Mouse (Mus musculus) ovary, adult 2 months (tissue): ENCODE results near the gene Spata20. TPM values are rescaled to one million over a fixed set of nuclear protein-coding genes. Genes with fewer than 3 reads are reported as not detected.

ENCODE experiments used
- polyA plus RNA-seq: library from polyadenylated mRNA; depleted of rRNA; stranded (reverse); fragments of >200 nt; gene quantifications from 2 replicates; pipeline ENCODE4 v1.2.3, GENCODE M21; 2012; rRNA removed

The Spata20 gene
- polyA plus RNA-seq, result 0.06 and 1.0 TPM in 2 replicates

GRCm38 (mm10) chr11:94486001-94486400 lies at the start of gene Spata20:
Gene Spata20 (minus strand): TSS chr11:94486179.

GRCm38 (mm10) chr11:94521219-94521843 lies 35.4 kb upstream of the Spata20 start, which contains the start of gene Mycbpap:
Gene Mycbpap (minus strand): TSS chr11:94521742.

GRCm38 (mm10) chr11:94499661-94500152 lies 13.7 kb upstream of the Spata20 start, which contains the start of gene Epn3:
Gene Epn3 (minus strand): TSS chr11:94499974.

GRCm38 (mm10) chr11:94473707-94474543 lies 12.1 kb downstream of the Spata20 start, which contains the start of gene Cacna1g:
Gene Cacna1g (minus strand): TSS chr11:94474198.

Other genes with a start within 250 kb of the Spata20 start
- 4.3 and 5.1 TPM in 2 replicates for gene Wfikkn2, start 240.2 kb downstream of the Spata20 start, polyA plus RNA-seq
- not detected in 2 replicates for gene Gm21885, start 204.3 kb downstream of the Spata20 start, polyA plus RNA-seq
- gene Luc7l3, start 164.2 kb downstream of the Spata20 start, polyA plus RNA-seq, result 3.8 and 5.8 TPM in 2 replicates
- gene Ankrd40, start 158.2 kb downstream of the Spata20 start, polyA plus RNA-seq, result 119 and 133 TPM in 2 replicates
- 21.6 and 23.3 TPM in 2 replicates for gene Abcc3, start 93.2 kb downstream of the Spata20 start, polyA plus RNA-seq
- 30.4 and 39.4 TPM in 2 replicates for gene Cacna1g, start 12.0 kb downstream of the Spata20 start, polyA plus RNA-seq
- gene Epn3, start 13.8 kb upstream of the Spata20 start, polyA plus RNA-seq, result 18.8 and 20.7 TPM in 2 replicates
- 6.4 and 7.8 TPM in 2 replicates for gene Mycbpap, start 35.6 kb upstream of the Spata20 start, polyA plus RNA-seq
- gene Rsad1, start 63.1 kb upstream of the Spata20 start, polyA plus RNA-seq, result 31.0 and 34.1 TPM in 2 replicates
- 2.3 and 3.2 TPM in 2 replicates for gene Chad, start 78.9 kb upstream of the Spata20 start, polyA plus RNA-seq
- 54.3 and 58.9 TPM in 2 replicates for gene Acsf2, start 115.7 kb upstream of the Spata20 start, polyA plus RNA-seq
- gene Lrrc59, start 143.6 kb upstream of the Spata20 start, polyA plus RNA-seq, result 91.4 and 100 TPM in 2 replicates
- 30.0 and 39.0 TPM in 2 replicates for gene Mrpl27, start 167.6 kb upstream of the Spata20 start, polyA plus RNA-seq
- 2.6 and 3.4 TPM in 2 replicates for gene Eme1, start 167.8 kb upstream of the Spata20 start, polyA plus RNA-seq
- 68.4 and 78.0 TPM in 2 replicates for gene Xylt2, start 191.3 kb upstream of the Spata20 start, polyA plus RNA-seq
- gene Gm11541, start 218.3 kb upstream of the Spata20 start, polyA plus RNA-seq, result not detected in 2 replicates